Mouse (Mus musculus) kidney, embryonic 16.5 days (tissue): ENCODE data around the gene Nfat5. TPM values are rescaled to one million over a fixed set of nuclear protein-coding genes. Genes with fewer than 3 reads are reported as not detected.

Source experiments
- ATAC-seq: fragments of 200-750 bp; cut with Nextera tagmentation; 2 replicates; pipeline ENCODE4 v1.8.0; 2017; ENCODE audit warnings: moderate TSS enrichment; ENCODE audit not compliant: low FRiP score, low TSS enrichment
- H3K27ac ChIP-seq: fragments of 300-500 bp; sonication (generic); 2 replicates; pipeline ENCODE4 v1.5.1; 2014; ENCODE audit warnings: low read length
- H3K27me3 ChIP-seq: fragments of 300-500 bp; sonication (generic); 2 replicates; pipeline ENCODE4 v1.6.1; 2014; ENCODE audit warnings: low read length, control low read depth, mixed read lengths; ENCODE audit not compliant: insufficient read depth
- H3K36me3 ChIP-seq: fragments of 300-500 bp; sonication (generic); 2 replicates; pipeline ENCODE4 v1.6.1; 2014; ENCODE audit warnings: low read length, control low read depth, mixed read lengths; ENCODE audit not compliant: insufficient read depth
- H3K4me1 ChIP-seq: fragments of 300-500 bp; sonication (generic); 2 replicates; pipeline ENCODE4 v1.6.1; 2014; ENCODE audit warnings: low read length, control low read depth, mixed read lengths; ENCODE audit not compliant: insufficient read depth
- H3K4me2 ChIP-seq: fragments of 300-500 bp; sonication (generic); replicated peaks from 2 replicates; pipeline ENCODE4 v1.6.1; 2014; ENCODE audit warnings: low read depth, low read length
- H3K4me3 ChIP-seq: fragments of 300-500 bp; sonication (generic); 2 replicates; pipeline ENCODE4 v1.5.1; 2014; ENCODE audit warnings: mild to moderate bottlenecking, low read length
- H3K9ac ChIP-seq: fragments of 300-500 bp; sonication (generic); replicated peaks from 2 replicates; pipeline ENCODE4 v1.6.1; 2014; ENCODE audit warnings: low read length
- H3K9me3 ChIP-seq: fragments of 300-500 bp; sonication (generic); 2 replicates; pipeline ENCODE4 v1.6.1; 2016; ENCODE audit warnings: low read length, control low read depth
- WGBS: fragments of 180-500 bp; shearing (Covaris S2); extraction: QIAGEN DNeasy Blood & Tissue Kit; methylation state at CpG from one replicate; pipeline ENCODE4 v1.1.7; 2014; 5-methylcytosine and 5-hydroxymethylcytosine counted together
- polyA plus RNA-seq: library from polyadenylated mRNA; unstranded; fragments of >200 nt; fragmentation: Nextera tagmentation; extraction: Ambion mirVana; gene quantifications from 2 replicates; pipeline ENCODE4 v1.2.1, GENCODE M21; 2015

Gene Nfat5
- polyA plus RNA-seq, 1 experiment from 2014 or later: 21.0 TPM

- H3K36me3 ChIP-seq: no peaks in the 10 kb centered on the region
- no peak overlapping the region for H3K9ac ChIP-seq
- H3K4me3 ChIP-seq: no peak overlapping the region
- no peaks in the 10 kb centered on the region for H3K27me3 ChIP-seq
- no peak overlapping the region for H3K4me2 ChIP-seq
- no peaks in the 10 kb centered on the region for H3K9me3 ChIP-seq
- WGBS: 89% methylated on average over 16 of the region's 16 CpGs
- no peak overlapping the region for H3K27ac ChIP-seq
- ATAC-seq: 0 out of 2 replicates have a peak, but pooled peaks have one; percentile 54
- no peaks in the 10 kb centered on the region for H3K4me1 ChIP-seq
Observed at GRCm38 (mm10) chr8:107390476-107391135, 97.3 kb downstream of the Nfat5 start.

GRCm38 (mm10) chr8:107391136-107391516 is 97.9 kb downstream of the Nfat5 start:
- H3K4me2 ChIP-seq: no peak overlapping the region
- H3K27ac ChIP-seq: no peak overlapping the region
- ATAC-seq: no peak

GRCm38 (mm10) chr8:107395397-107395796 is 102.1 kb downstream of the Nfat5 start:
- no peaks in the 10 kb centered on the region for H3K9me3 ChIP-seq
- no peak overlapping the region for H3K27ac ChIP-seq
- H3K9ac ChIP-seq: no peak overlapping the region
- H3K4me1 ChIP-seq: peaks cover 7% of the 10 kb centered on the region
- H3K27me3 ChIP-seq: no peaks in the 10 kb centered on the region
- ATAC-seq: no peak
- H3K36me3 ChIP-seq: no peaks in the 10 kb centered on the region
- H3K4me2 ChIP-seq: no peak overlapping the region
- H3K4me3 ChIP-seq: no peak overlapping the region

More at GRCm38 (mm10) chr8:107391136-107391516, 97.9 kb downstream of the Nfat5 start:
- 72% methylated on average over 4 of the region's 4 CpGs for WGBS
- Histone ChIP-seq H3K9ac (no peak overlapping the region), H3K27me3 (no peaks in the 10 kb centered on the region), H3K9me3 (no peaks in the 10 kb centered on the region), H3K4me1 (no peaks in the 10 kb centered on the region), H3K36me3 (no peaks in the 10 kb centered on the region), H3K4me3 (no peak overlapping the region)

- Histone ChIP-seq H3K27me3 (no peaks in the 10 kb centered on the region), H3K4me3 (no peak overlapping the region), H3K4me2 (no peak overlapping the region), H3K9me3 (no peaks in the 10 kb centered on the region), H3K27ac (no peak overlapping the region), H3K4me1 (peaks cover 7% of the 10 kb centered on the region), H3K36me3 (no peaks in the 10 kb centered on the region), H3K9ac (no peak overlapping the region)
- WGBS: 65% methylated on average over 10 of the region's 10 CpGs
- no peak for ATAC-seq
Observed at GRCm38 (mm10) chr8:107396106-107396670, 102.9 kb downstream of the Nfat5 start.

- H3K4me1 ChIP-seq: peaks cover 13% of the 10 kb centered on the region
- no peak for ATAC-seq
- no peaks in the 10 kb centered on the region for H3K27me3 ChIP-seq
- no peak overlapping the region for H3K4me2 ChIP-seq
- no peak overlapping the region for H3K4me3 ChIP-seq
- WGBS: 43% methylated on average over 12 of the region's 12 CpGs
- H3K27ac ChIP-seq: no peak overlapping the region
- H3K36me3 ChIP-seq: no peaks in the 10 kb centered on the region
- H3K9me3 ChIP-seq: no peaks in the 10 kb centered on the region
- no peak overlapping the region for H3K9ac ChIP-seq
Observed at GRCm38 (mm10) chr8:107397665-107398064, 104.4 kb downstream of the Nfat5 start.

- 23% methylated on average over 9 of the region's 9 CpGs for WGBS
- no peak overlapping the region for H3K9ac ChIP-seq
- no peaks in the 10 kb centered on the region for H3K27me3 ChIP-seq
- no peaks in the 10 kb centered on the region for H3K9me3 ChIP-seq
- no peak overlapping the region for H3K27ac ChIP-seq
- no peak overlapping the region for H3K4me3 ChIP-seq
- peaks cover 25% of the 10 kb centered on the region for H3K4me1 ChIP-seq
- ATAC-seq: no peak
- H3K36me3 ChIP-seq: no peaks in the 10 kb centered on the region
- H3K4me2 ChIP-seq: no peak overlapping the region
Observed at GRCm38 (mm10) chr8:107399495-107399894, 106.2 kb downstream of the Nfat5 start.

GRCm38 (mm10) chr8:107401866-107402265 is 108.6 kb downstream of the Nfat5 start:
- Histone ChIP-seq H3K36me3 (no peaks in the 10 kb centered on the region), H3K9me3 (no peaks in the 10 kb centered on the region), H3K27me3 (no peaks in the 10 kb centered on the region), H3K4me2 (no peak overlapping the region), H3K4me1 (peaks cover 25% of the 10 kb centered on the region), H3K4me3 (no peak overlapping the region), H3K27ac (no peak overlapping the region), H3K9ac (no peak overlapping the region)
- no peak for ATAC-seq
- 81% methylated on average over 5 of the region's 5 CpGs for WGBS

GRCm38 (mm10) chr8:107403038-107403781 is 109.9 kb downstream of the Nfat5 start, which contains the start of gene Nqo1:
Nqo1 (minus strand) TSS chr8:107403206.
- H3K9ac ChIP-seq: peak within 1 kb of the TSS; percentile 50
- H3K36me3 ChIP-seq: peaks cover 2% of the 10 kb centered on the region; the same call in 1 of the 2 replicates
- H3K9me3 ChIP-seq: no peaks in the 10 kb centered on the region
- peak within 1 kb of the TSS; percentile 59 for H3K4me2 ChIP-seq
- peaks cover 18% of the 10 kb centered on the region; the same call in 1 of the 2 replicates for H3K4me1 ChIP-seq
- no peak within 1 kb of the TSS for H3K27ac ChIP-seq
- 8% methylated on average over 22 of the region's 22 CpGs for WGBS
- H3K27me3 ChIP-seq: no peaks in the 10 kb centered on the region
- peak within 1 kb of the TSS; percentile 48 for H3K4me3 ChIP-seq
- peak; percentile 97 for ATAC-seq

- 85% methylated on average over 4 of the region's 4 CpGs for WGBS
- no peak for ATAC-seq
- no peak overlapping the region for H3K4me2 ChIP-seq
- H3K4me3 ChIP-seq: no peak overlapping the region
- H3K9ac ChIP-seq: no peak overlapping the region
- no peaks in the 10 kb centered on the region for H3K27me3 ChIP-seq
- H3K36me3 ChIP-seq: peaks cover 6% of the 10 kb centered on the region; the same call in 1 of the 2 replicates
- H3K4me1 ChIP-seq: peaks cover 18% of the 10 kb centered on the region; the same call in 1 of the 2 replicates
- no peaks in the 10 kb centered on the region for H3K9me3 ChIP-seq
- no peak overlapping the region for H3K27ac ChIP-seq
Observed at GRCm38 (mm10) chr8:107404057-107404456, 110.8 kb downstream of the Nfat5 start.
